Mouse (Mus musculus): ENCODE measurements at regions not wholly inside any gene's neighbourhood (a gene's known extent, or its start where the extent isn't known, plus 50 kb on each side); places are given as distances from the start of the nearest gene placed in this dataset.

DNA sequence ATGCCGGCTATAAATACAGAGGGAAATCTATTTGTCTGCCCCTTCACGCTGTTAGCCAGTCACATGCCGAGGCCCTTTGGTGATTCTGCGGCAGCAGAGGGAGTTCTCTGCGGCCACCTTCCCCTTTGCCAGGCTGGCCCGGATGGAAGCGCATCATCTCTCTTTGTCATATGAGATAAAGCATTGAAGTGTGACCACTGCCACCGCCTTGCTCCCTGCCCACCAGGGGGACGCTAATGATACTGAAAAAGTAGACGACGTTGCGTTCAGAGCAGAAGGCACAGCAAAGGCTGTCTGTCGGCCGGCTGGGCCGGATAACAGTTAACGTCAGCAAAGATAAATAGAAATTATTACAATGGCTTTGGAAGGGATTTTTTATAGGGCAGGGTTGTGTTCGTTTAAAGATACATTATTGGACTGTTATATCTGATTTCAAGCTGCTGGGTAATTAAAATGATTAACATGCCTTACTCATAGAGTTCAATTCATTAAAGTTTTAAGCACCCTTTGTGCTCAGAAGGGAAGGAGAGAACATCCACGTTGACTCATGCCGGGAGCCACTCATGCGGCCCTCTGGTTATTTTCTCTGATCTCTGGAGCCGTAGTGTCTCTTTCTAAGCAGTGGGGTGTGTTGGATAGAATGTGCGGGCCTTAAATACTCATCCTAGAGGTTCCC is 354.6 kb upstream of the Zfp507 start:
- Histone ChIP-seq H3K36me3 (ENCODE audit: control insufficient read depth in 1 of 2, insufficient read depth in 2 of 2, low read length in 2 of 2) (no peaks in the 10 kb centered on the region), H3K9me3 (replicated peaks; ENCODE audit: insufficient read depth, low read length) (no peaks in the 10 kb centered on the region), H3K4me1 (ENCODE audit: control insufficient read depth in 1 of 2, insufficient read depth in 2 of 2, low read length in 2 of 2) (no peaks in the 10 kb centered on the region), H3K27ac (ENCODE audit: control insufficient read depth, low read depth, low read length) (no peak overlapping the region), H3K27me3 (ENCODE audit: control insufficient read depth in 1 of 2, insufficient read depth in 2 of 2, low read length in 2 of 2) (no peaks in the 10 kb centered on the region), H3K4me3 (ENCODE audit: control insufficient read depth in 1 of 2, insufficient read depth in 1 of 2, low read depth in 2 of 2, low read length in 2 of 2) (no peak overlapping the region), H3K79me2 (ENCODE audit: control insufficient read depth, insufficient read depth, low read length, poor library complexity) (no peaks in the 10 kb centered on the region), H3K9ac (ENCODE audit: control insufficient read depth, low read depth, low read length, poor library complexity, severe bottlenecking) (no peak overlapping the region)
- TF ChIP-seq ETS1 (IDR thresholded peaks at IDR 0.05; ENCODE audit: low read depth, low read length) (no peak), MAX (IDR thresholded peaks at IDR 0.05; ENCODE audit: low read length) (no peak), EP300 (IDR thresholded peaks at IDR 0.05; ENCODE audit: low read depth in 1 of 2, low read length in 2 of 2) (no peak), CTCF (IDR thresholded peaks at IDR 0.05 in 2 of 3, conservative IDR thresholded peaks at IDR 0.05 in 1 of 3; ENCODE audit: control insufficient read depth in 1 of 3, insufficient read depth in 1 of 3, low read depth in 2 of 3, low read length in 3 of 3, poor library complexity in 1 of 3, severe bottlenecking in 1 of 3) (no peak), USF2 (IDR thresholded peaks at IDR 0.05; ENCODE audit: borderline replicate concordance in 1 of 2, insufficient read depth in 1 of 2, low read depth in 1 of 2, low read length in 2 of 2) (no peak), RCOR1 (IDR thresholded peaks at IDR 0.05; ENCODE audit: low read depth, low read length) (no peak), UBTF (IDR thresholded peaks at IDR 0.05; ENCODE audit: borderline replicate concordance, insufficient read depth, low read depth, low read length) (no peak), MYB (IDR thresholded peaks at IDR 0.05; ENCODE audit: low read depth, low read length) (no peak), NELFE (IDR thresholded peaks at IDR 0.05; ENCODE audit: low read depth, low read length) (no peak), POLR2A (IDR thresholded peaks at IDR 0.05; ENCODE audit: control insufficient read depth in 1 of 2, insufficient read depth in 1 of 2, low read depth in 1 of 2, low read length in 2 of 2, poor library complexity in 1 of 2) (no peak), SIN3A (IDR thresholded peaks at IDR 0.05; ENCODE audit: low read length) (no peak)
- DNase-seq (ENCODE audit: low read depth, low spot score): no peak

DNA sequence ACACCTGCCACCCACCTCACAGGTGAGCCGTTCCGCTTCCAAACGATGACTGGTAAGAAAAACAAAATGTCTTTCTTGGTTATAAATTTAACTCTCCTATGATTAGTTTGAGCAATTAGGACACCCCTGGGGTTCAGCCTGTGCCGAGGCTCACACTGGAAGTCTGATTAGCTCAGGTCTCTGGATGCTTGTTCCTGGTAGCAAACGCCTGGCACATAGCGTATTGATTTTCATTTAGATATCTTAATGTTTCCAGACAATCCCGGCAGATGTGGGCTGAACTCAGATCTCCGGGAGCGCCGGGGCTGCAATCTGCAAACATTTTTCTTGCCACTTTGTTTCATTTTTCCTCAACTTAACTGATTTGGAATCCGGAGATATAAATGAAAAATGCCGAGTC is 353.8 kb upstream of the Zfp507 start:
- H3K4me1 ChIP-seq (ENCODE audit: control insufficient read depth in 1 of 2, insufficient read depth in 2 of 2, low read length in 2 of 2): no peaks in the 10 kb centered on the region
- no peaks in the 10 kb centered on the region for H3K79me2 ChIP-seq (ENCODE audit: control insufficient read depth, insufficient read depth, low read length, poor library complexity)
- no peak overlapping the region for H3K4me3 ChIP-seq (ENCODE audit: control insufficient read depth in 1 of 2, insufficient read depth in 1 of 2, low read depth in 2 of 2, low read length in 2 of 2)
- no peak overlapping the region for H3K27ac ChIP-seq (ENCODE audit: control insufficient read depth, low read depth, low read length)
- H3K27me3 ChIP-seq (ENCODE audit: control insufficient read depth in 1 of 2, insufficient read depth in 2 of 2, low read length in 2 of 2): no peaks in the 10 kb centered on the region
- no peak for DNase-seq (ENCODE audit: low read depth, low spot score)
- H3K36me3 ChIP-seq (ENCODE audit: control insufficient read depth in 1 of 2, insufficient read depth in 2 of 2, low read length in 2 of 2): no peaks in the 10 kb centered on the region
- TF ChIP-seq MXI1 (IDR thresholded peaks at IDR 0.05; ENCODE audit: low read depth, low read length) (no peak), SIN3A (IDR thresholded peaks at IDR 0.05; ENCODE audit: low read length) (no peak), ZC3H11A (IDR thresholded peaks at IDR 0.05; ENCODE audit: low read depth, low read length) (no peak), TBP (IDR thresholded peaks at IDR 0.05; ENCODE audit: low read depth, low read length) (no peak), USF1 (IDR thresholded peaks at IDR 0.05; ENCODE audit: low read depth, low read length) (no peak)
- no peaks in the 10 kb centered on the region for H3K9me3 ChIP-seq (replicated peaks; ENCODE audit: insufficient read depth, low read length)
- no peak overlapping the region for H3K9ac ChIP-seq (ENCODE audit: control insufficient read depth, low read depth, low read length, poor library complexity, severe bottlenecking)

DNA sequence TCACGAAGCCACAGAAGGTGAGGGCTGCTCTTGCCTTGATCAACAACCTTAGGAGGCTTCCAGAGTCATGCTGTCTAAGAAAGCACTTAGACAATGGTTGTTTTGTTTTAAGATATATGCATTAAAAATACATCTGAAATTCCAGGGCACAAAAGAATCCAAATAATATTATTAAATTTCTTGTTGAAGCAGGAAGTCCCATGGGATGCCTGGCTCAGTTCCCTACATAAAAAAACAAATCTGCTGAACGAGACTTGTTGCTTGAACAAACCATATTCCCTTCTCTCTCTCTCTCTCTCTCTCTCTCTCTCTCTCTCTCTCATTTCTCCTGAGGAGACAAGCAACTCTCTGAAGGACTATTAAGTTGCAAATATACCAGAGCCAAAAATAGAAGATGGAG is 352.8 kb upstream of the Zfp507 start:
- TF ChIP-seq TAL1 (IDR thresholded peaks at IDR 0.05; ENCODE audit: low read length) (no peak), POLR2AphosphoS2 (IDR thresholded peaks at IDR 0.05; ENCODE audit: low read length) (no peak)
- Histone ChIP-seq H3K27me3 (ENCODE audit: control insufficient read depth in 1 of 2, insufficient read depth in 2 of 2, low read length in 2 of 2) (no peaks in the 10 kb centered on the region), H3K79me2 (ENCODE audit: control insufficient read depth, insufficient read depth, low read length, poor library complexity) (no peaks in the 10 kb centered on the region), H3K36me3 (ENCODE audit: control insufficient read depth in 1 of 2, insufficient read depth in 2 of 2, low read length in 2 of 2) (no peaks in the 10 kb centered on the region), H3K4me1 (ENCODE audit: control insufficient read depth in 1 of 2, insufficient read depth in 2 of 2, low read length in 2 of 2) (no peaks in the 10 kb centered on the region), H3K9me3 (replicated peaks; ENCODE audit: insufficient read depth, low read length) (no peaks in the 10 kb centered on the region), H3K27ac (ENCODE audit: control insufficient read depth, low read depth, low read length) (no peak overlapping the region), H3K4me3 (ENCODE audit: control insufficient read depth in 1 of 2, insufficient read depth in 1 of 2, low read depth in 2 of 2, low read length in 2 of 2) (no peak overlapping the region), H3K9ac (ENCODE audit: control insufficient read depth, low read depth, low read length, poor library complexity, severe bottlenecking) (no peak overlapping the region)
- no peak for DNase-seq (ENCODE audit: low read depth, low spot score)
